Mouse (Mus musculus): Measurements from ENCODE around the gene Sorbs1. TPM values are rescaled to one million over a fixed set of nuclear protein-coding genes. Genes with fewer than 3 reads are reported as not detected.
A peak's percentile ranks its signal among the peaks of the same experiment; 100 is the strongest.
"Not testable (repeated sequence)": the region's sequence is repeated elsewhere in the genome, so short reads cannot be mapped to it uniquely, and the experiment has no call there.

Gene Sorbs1
- total RNA-seq (2021), result 100 to 1,000 TPM; 124 to 147 TPM
- long read RNA-seq, experiment 1, partial matches to known transcripts, result 0 of 3 reads
- long read RNA-seq, experiment 1, other reads (novel, unspliced or antisense), result 3 of 3 reads
- long read RNA-seq, experiment 2, partial matches to known transcripts, result 4 of 19 reads
- long read RNA-seq, experiment 2, other reads (novel, unspliced or antisense), result 15 of 19 reads

DNA sequence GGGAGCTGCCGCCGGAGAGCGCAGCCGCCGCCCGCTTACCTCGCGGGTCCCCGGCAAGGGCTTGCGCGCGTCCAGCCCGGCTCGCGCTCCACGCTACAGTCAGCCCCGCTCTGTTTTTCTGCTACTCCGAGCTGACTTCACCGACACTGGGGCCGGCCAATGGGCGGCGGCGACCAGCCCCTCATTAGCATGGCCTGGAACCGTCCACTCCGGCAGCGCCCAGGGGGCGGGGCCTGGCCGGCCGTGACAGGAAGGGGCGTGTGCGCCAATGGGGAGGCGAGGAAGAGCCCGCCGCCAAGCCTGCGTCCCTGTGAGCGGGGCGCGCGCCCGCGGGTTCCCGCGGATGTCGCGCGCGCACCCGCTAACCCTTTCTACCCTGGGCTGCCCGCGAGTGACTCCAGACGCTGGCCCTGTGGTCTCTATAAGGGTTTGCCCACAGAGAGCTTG, at the start of gene Sorbs1:
Sorbs1 (minus strand) TSS at position 148 of the 447 bp plus-strand sequence.
- peak; percentile 99 for DNase-seq

DNA sequence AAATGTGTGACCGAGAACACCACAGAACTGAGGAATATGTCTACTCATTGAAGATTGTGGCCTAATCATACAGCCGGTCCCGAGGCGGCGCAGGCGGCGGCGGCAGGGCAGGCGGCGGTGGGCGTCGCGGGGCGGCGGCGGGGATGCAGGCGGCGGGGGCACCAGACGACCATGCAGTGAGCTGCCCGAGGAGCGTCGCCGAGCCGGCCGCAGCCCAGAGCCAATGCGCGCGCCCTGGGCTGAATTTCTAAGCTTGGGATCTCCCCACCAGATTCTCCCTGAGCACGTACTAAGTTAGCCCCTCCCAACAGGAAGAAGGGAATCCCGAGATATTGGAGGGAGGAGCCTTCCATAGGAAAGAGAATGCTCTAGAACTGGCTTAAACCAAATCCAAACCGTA, 47.9 kb upstream of the Sorbs1 start:
- DNase-seq, result not testable (repeated sequence)

DNA sequence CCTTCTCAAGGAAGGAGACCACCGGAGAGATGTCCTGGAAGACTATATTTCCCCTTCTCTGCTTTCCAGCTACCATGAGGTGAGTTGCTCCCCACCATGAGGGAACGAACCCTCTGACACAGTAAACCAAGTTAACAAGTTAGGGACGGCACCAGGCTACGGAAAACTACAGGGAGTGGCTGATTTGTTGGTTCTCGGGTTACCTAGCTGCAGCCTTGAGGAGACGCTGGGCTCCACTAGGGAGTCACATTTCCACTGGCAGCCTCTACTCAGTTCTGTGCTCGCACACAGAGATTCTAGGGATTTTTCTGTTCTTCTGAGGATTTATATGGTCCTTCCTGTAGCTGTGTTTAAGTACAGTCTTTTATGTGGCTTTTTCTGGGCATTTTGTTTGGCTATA, 42.5 kb upstream of the Sorbs1 start:
- DNase-seq, result no peak

DNA sequence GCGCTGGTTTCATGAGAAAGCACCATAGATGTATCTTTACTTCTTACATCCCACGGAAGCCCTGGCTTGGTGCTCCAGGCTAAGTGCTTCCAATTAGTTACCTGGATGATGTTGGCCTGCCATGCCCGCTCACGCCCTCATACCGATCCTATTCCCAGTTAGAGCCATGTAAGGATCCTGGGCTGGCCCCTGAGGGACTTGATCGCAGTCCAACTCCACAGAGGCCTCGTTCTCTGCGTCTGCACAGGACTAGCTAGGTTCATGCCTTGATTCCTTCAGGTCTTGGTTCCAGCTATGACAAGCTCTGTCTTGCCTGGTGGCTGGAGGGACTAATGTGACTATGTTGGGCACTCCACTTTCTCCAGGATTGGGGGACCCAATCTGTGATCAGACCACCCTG, 41.6 kb upstream of the Sorbs1 start:
- no peak for DNase-seq

DNA sequence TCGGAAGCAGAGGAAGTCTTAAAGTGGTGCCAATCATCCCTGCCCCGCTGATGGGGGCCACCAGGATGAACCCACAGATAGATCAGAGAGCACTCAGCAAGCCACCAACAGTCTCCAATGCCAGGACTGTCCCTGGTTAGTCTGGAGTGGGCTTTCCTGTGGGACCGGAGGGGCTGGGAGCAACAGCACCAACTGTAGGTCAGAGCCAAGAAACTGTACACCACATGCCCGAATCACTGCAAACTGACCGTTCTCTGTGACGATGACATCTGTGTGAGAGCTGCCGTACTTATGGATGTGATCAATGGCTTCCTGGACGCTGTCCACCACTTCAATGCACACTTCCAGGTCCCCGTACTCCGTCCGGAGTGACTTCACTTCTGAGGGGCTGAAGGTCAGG, 40.8 kb upstream of the Sorbs1 start:
- DNase-seq, result no peak

DNA sequence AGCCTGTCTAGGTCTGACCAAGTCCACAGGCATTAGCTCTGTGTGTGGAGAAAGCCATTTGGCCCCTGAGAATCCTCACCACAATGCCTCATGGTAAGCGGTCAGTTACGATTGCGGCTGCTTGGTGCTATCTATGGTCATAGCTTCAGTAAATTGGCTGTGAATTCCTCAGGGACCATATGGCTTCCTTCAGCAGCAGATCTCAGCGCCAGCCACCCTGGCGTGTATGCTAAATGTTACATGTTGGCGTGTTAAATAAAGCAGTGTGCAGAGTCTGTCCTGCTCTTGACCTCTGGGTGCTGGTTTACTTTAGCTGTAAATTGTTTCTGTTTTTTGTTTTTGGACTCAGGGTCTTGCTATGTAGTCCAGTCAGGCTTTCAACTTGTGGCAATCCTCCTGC, 40.3 kb upstream of the Sorbs1 start:
- DNase-seq, result no peak

DNA sequence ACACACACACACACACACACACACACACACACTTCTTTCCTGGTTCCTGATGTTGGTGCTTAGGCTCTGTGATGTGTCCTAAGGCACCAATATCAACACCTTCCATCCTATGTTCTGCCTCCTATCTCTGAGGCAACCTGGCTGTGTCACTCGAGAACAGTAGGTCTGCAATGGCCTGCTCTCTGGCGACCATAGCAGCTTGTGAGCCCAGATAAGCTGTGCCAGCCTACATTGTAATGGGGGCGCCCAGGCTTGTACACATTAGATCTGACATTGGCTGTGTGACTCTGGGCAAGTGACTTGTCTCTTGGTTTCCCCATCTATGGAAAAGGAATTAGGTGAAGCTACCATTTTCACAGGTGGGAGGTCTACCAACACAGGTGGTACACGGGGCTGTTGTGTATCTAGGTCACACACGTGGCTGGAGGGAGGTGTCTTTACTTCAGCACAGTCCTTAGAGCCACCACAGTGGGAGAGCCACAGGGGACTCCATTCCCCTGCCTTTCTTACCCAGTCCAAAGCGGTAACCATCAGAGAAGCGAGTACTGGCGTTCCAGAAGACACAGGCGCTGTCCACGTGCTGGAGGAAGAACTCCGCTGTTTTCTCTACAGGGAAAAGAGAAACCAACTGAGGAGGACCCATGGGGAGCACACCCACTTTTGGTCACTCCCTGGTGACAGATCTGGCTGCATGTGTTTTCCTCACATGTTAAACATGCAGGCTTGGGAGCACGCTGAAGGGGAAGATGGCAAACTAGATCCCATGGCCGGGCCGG, 39.6 kb upstream of the Sorbs1 start:
- no peak for DNase-seq

DNA sequence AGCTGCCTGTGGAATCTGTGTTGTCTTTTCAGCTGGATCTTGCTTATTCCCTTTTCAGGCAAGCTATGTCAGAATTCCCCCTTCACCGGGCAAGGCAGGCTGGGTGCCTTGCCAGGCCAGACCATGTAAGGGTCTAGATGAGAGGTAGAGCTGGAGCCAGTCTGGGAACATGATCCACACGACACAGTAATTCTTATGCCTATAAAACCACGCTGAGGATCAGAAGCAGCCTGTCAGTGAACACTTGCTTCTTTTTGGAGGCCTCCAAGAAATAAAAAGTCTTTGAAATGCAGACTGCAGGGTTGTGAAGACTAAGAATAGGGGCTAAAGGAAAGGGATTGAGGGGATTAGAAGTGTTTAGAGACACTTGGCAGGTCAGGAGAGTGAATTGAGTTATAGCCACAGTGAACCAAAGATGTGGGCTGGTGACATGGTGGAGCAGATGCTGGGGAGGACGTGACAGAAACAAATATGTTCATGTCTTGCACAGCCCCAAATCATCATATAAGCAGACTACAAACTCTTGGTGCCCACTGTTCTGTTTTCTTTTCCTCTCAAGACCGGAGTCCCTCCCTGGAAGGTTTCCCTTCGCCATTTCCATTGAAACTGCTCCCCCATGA, 36.0 kb upstream of the Sorbs1 start:
- no peak for DNase-seq

DNA sequence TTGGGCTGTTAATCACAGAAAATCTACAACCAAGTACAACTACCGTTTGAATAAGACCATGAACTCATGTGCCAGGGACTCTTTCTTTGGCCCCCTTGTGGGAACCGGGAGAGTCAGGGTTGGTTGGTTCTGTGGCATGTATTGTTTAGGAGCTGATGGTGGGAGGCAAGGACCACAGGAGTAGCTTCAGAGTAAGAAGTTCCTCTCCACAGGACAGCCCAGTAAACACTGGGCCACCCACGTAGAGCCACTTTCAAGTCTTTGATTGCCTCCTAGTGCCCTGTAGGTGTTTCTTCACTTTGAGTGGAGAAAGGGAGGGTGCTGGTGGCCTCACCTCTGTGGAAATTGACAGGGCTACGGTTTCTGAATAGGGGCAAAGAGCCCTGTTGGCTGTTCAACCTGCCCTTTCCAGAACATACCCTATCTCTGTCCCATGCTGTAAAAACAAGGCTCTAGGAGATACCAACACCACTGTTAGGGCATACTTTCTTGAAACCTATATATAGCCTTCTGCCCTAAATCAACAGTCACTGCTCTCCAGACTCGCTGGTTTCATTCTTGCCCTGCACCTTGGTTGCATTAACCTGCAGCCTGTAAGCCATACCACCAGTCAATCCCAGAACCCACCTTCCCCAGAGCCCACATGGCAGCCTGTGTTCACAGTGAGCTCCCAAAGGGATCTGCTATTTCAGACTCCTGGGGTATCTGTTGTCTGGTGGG, 35.4 kb upstream of the Sorbs1 start:
- DNase-seq, result no peak

DNA sequence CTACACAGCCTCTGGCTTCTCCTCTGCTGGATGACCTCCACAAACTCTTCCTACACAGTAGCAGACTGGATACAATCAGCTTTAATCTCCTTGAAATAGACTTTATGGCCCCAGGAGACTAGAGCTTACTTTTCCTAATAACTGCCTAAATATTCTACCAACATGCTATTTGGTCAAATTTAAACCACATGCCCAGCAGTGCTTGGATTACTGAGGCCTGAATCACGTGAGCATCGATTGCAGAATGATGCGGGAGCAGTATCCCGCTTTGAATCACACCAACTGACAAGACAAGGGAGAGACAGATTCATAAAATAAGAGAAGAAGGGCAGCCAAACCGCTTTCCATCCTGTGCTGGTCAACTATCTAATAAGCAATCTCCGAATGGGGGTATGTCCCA, 34.8 kb upstream of the Sorbs1 start:
- DNase-seq, result no peak

DNA sequence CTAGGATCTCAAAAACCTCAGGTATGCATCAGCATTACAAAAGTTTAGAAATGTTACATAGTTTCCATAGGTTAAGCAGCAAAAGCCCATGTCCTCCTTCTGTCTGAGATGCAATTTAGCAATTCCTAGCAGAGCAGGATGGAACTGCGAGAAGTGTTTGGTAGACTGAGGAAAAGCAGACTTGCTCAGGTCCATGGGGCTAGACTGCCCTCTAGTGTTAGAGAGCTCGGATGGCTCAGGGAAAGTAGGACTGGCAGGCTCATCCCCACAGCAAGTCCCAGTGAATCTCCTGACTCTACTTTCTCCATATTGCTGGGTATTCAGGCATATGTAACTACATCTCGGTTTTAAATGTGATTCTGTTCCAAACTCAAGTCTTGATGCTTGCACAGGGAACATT, 31.3 kb upstream of the Sorbs1 start:
- DNase-seq, result no peak

DNA sequence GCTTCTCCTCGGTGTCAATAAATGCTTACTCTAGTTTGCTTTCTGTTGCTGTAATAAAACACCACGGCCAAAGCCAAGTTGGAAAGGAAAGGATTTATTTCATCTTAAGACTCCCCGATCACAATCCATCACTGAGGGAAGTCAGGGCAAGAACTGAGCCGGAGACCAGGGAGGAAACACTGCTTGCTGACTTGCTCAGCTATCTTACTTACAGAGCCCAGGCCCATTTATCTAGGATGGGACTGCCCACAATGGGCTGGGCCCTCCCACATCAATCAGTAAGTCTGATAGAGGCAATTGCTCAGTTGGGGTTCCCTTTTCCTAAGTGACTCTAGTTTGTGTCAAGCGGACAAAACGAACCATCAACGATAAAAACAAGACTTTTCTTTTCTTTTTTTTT, 29.2 kb upstream of the Sorbs1 start:
- no peak for DNase-seq

DNA sequence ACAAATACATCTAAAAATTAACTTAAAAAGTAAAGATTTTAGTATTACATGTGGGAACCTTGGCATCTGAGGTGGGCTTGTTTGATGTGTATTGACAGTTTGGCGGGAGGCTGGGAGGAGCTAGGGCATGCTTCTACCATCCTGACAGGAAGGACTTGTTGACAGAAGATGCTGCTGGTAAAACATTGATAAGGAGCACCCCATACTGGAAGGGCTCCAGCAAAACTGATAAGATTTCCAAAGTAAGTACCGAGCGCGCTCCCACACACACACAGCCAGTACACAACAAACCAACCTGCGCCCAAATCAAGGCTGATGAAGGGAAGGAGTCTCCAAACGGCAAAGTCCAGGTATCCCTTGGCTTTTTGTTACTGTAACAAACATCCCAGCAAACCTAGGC, 22.9 kb upstream of the Sorbs1 start:
- no peak for DNase-seq

DNA sequence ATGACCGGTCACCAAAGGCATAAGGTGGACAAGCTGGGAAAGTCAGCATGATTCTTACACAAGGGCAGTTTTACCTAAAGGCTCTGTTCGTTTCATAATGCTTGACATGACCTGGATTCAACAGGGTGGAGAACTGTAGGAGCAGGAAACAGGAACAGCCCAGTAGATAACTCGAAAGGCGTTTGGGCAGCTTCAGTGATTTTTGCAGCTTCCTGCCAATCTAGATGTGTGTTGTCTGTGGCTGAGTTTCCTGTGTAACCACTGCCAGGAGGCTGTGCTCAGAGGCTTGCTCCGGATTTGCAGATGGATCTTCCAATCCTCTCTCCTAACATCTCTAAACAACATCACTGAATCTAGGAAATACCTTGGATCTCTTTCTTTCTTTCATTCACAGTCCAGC, 18.9 kb upstream of the Sorbs1 start:
- DNase-seq, result no peak

DNA sequence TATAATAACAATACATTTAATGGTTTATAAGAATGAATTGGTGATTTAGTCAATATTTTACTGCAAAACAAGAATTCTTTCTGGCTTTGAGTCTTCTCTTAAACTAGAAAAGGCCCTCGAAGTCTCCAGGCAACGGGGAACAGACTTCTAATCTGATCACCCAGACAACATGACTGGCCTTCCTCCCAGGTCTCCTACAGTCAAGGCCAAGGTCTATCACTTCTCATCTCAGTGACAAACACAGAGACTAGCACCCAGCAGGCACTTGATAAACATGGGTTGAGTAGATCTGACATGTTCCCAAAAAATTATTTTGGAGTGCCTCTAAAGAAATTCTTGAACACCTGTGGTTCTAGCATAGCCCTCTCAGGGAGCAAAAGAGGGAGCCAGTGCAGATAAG, 16.7 kb upstream of the Sorbs1 start:
- no peak for DNase-seq

DNA sequence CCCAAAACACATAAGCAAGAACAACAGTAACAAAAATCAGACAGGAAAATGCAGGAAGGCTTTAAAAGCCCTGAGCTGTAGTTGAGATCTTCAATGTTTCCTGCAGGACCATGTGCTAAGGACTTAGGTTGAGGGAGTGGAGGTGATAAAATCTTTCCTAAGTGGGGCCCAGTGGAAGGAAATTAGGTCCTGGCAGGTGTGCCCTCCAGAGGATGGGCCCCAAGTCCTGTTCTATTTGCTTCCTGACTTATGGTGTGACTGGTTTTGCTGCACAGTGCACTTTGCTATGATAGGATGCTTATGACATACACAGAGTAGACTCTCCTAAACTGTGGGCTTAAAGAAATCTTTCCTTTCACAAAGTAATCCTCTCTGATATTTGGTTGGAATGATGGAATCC, 14.7 kb upstream of the Sorbs1 start:
- DNase-seq, result no peak

DNA sequence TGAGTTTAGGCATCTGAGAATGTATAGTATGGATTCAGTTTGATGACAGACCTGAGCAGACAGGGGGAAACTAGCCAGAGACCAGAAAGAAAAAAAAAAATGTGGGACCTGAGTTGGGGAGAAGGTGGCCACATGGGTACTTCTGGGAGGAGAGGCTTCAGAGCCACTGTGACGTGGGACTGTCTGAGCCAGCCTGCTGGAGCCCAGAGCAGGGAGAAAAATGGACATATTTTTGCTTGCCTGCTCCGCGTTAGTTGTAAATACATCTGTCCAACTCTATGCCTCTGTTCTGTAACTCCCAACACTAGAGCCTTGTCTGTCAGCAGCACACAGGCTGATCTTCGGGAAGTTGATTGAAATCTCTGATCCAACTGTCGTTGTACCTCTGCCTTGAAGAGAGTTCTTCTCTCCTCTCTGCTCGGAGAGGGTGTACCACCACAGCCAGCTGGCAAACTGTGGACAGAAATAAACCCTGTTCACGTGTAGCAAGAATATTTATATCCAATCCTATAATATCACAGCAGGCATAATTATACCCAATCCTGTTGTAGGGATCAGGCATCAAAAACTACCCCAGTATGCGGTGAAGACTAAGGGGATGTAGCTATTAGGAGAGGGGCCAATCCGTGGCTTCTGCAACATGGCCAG, 12.9 kb upstream of the Sorbs1 start:
- DNase-seq, result no peak

DNA sequence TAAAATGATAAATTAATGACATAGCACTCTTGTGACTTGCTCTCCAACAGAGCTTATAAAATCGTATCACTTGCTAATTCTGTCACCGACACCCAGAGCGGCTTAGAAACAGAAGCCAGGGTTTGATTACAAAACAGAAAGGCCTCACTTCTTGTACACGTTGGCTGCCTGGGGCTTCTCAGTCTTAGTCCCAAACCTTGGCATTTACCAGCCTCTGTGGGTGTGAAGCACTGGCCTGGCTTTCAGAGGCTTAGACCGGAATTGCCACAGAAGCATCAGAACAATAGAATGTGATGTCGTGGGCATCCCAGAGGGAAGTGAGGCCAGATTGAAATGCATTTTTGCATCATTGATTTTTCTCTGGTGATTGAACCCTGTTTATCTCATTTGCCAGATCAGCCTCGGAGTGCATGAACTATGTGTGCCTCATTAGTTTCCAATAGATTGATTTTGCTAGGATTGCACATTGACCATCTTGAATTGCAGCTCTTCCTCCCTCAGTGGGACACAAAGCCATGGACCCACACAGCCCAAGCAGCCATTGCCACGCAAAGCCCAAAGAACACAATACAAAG, 9.9 kb upstream of the Sorbs1 start:
- no peak for DNase-seq

DNA sequence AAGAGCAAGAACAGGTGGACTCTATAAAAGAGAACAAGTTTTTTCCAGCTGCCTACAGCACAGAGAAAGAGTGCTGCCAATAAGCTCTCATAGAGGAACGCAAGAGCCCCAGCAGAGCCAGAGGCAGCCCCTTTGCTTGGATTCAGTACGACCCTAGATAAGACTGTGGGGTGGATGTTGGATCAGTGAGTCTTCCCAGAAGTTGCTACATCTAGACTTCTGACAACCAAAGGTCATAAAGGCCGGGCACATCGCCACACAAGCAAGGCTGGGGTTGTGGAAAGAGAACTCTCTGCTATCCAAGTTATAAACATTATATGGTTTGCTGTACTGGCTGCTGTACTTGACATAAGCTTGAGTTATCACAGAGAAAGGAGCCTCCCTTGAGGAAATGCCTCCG, 6.8 kb upstream of the Sorbs1 start:
- DNase-seq, result no peak

DNA sequence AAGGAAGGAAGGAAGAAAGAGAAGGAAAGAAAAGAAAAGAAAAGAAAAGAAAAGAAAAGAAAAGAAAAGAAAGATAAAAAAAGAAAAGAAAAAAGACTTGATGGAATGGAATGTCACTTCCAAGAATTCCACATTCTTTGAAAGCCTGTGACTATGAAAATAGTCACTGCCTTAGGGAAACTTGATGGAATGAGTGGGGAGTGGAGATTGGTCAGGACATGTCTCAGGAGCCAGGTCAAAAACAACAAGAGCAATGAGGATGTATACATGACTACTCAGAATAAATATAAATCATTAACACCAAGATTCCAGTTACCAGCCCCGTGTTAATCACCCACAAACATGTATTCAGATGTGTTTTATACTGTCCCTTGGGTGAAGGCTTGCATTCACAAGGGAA, 5.1 kb upstream of the Sorbs1 start:
- no peak for DNase-seq

DNA sequence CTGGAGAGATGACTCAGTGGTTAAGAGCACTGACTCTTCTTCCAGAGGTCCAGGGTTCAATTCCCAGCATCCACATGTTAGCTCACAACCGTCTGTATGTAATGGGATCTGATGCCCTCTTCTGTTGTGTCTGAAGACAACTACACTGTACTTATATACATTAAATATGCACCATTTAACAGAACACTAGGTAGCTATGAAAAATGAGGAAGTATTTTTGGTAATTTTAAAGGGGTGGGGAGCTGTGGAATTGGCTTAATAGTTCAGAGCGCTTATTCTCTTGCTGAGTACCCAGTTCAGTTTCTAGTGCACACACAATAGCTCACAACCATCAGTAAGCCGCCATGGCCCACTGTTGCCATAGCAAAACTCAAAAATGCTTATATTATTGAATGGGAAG, 2.0 kb upstream of the Sorbs1 start:
- DNase-seq, result no peak

DNA sequence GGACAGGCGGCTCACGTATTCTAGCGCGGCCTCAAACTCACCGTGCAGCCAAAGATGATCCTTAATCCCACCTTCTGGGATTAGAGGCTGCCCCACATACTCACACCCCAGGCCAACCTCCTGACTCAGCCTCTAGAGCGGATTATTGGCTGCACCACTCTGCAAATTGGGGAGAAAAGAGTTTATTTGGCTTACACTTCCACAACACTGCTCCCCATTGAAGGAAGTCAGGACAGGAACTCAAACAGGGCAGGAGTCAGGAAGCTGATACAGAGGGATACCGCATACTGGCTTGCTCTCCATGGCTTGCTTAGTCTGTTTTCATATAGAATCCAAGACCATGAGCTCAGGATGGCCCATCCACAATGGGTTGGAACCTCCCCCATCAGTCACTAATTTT, 797 bp upstream of the Sorbs1 start:
- DNase-seq, result no peak

Measured in gastrocnemius, postnatal 25 days (tissue).